Mouse (Mus musculus): ENCODE measurements around the gene Flt1. TPM values are rescaled to one million over a fixed set of nuclear protein-coding genes. Genes with fewer than 3 reads are reported as not detected.

Gene Flt1
- total and polyA plus RNA-seq, 2 experiments from 2014 or later = 10.0 to 17.7 TPM

DNA sequence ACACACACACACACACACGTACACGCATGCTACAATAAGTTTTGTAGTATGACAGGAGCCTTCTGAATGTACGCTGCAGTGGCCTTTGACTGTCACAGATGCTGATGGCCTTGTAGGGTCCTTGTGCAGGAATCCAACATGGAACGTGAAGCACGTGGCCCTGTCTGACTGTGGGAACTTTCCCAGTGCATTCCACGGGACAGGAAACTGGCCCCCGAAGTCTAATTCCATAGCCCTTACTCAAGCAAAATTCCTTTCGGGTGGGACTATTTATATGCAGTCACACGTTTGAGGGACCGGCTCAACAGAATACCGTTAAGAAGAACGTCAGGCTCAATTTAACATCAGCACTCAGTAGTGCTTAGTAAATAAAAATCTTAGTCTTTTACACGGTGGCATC lies 119.1 kb downstream of the Flt1 start:
- WGBS = 90% methylated on average over 13 of the region's 13 CpGs
- Histone ChIP-seq H3K4me3 (ENCODE audit: low read length) (no peak overlapping the region), H3K4me1 (ENCODE audit: insufficient read depth, low read length) (no peaks in the 10 kb centered on the region), H3K27ac (no peak overlapping the region), H3K27me3 (ENCODE audit: insufficient read depth, low read length) (no peaks in the 10 kb centered on the region), H3K36me3 (ENCODE audit: insufficient read depth, low read length) (no peaks in the 10 kb centered on the region), H3K9me3 (ENCODE audit: low read length) (no peaks in the 10 kb centered on the region), H3K4me2 (ENCODE audit: low read depth, low read length) (no peak overlapping the region), H3K9ac (replicated peaks; ENCODE audit: low read length) (no peak overlapping the region)
- DNase-seq (ENCODE audit: low spot score) (no peak), ATAC-seq (no peak)
- no peak for TF ChIP-seq CTCF (IDR thresholded peaks at IDR 0.05; ENCODE audit: low read depth)

DNA sequence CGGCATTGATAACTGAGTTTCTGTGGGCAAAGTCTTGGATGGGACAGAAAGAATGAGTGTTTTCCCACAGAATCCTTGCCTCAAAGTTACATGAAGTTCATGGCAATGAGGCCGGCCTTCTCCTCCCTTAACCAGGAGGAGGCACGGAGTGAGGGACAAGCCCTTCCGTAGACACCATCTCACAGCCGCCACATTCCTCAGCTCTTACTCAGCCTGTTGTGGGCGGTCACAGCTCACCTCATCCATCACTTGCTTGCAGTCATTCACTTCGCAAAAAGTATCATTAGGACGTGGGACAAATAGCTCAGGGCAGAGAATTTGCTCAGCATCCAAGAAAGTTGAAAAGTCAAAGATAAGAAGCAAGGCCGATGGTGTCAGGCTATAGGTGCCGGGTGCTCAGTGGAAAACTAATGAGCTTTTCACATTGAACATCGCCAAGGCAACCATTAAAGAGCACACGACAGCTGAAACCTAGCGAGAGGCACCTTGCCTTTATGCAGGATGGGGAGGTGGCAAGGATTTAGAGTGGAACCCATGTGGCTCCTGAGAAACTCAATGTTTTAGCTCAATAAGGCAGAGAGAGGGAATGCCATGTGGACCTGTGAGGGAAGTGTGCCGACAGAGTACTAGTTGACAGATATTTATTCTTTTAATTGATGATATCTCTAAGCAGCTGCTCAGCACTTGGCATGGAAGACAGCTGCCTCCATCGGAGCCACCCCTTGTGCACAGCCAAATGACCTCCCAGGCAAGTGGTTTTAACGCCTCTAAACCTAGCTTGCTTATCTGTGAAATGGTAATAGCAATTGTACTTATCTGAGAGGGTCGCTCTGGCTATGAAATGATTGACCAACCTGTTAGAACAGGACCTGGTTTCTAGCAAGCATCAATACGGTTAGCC lies 124.1 kb downstream of the Flt1 start:
- no peaks in the 10 kb centered on the region for H3K36me3 ChIP-seq (ENCODE audit: insufficient read depth, low read length)
- H3K4me3 ChIP-seq (ENCODE audit: low read length) = no peak overlapping the region
- no peak overlapping the region for H3K9ac ChIP-seq (replicated peaks; ENCODE audit: low read length)
- H3K27ac ChIP-seq = no peak overlapping the region
- 70% methylated on average over 18 of the region's 18 CpGs for WGBS
- H3K4me2 ChIP-seq (ENCODE audit: low read depth, low read length) = no peak overlapping the region
- no peaks in the 10 kb centered on the region for H3K9me3 ChIP-seq (ENCODE audit: low read length)
- no peak for TF ChIP-seq CTCF (IDR thresholded peaks at IDR 0.05; ENCODE audit: low read depth)
- ATAC-seq (no peak), DNase-seq (ENCODE audit: low spot score) (no peak)
- H3K27me3 ChIP-seq (ENCODE audit: insufficient read depth, low read length) = no peaks in the 10 kb centered on the region
- H3K4me1 ChIP-seq (ENCODE audit: insufficient read depth, low read length) = peaks cover 8% of the 10 kb centered on the region; the same call in 1 of the 2 replicates

DNA sequence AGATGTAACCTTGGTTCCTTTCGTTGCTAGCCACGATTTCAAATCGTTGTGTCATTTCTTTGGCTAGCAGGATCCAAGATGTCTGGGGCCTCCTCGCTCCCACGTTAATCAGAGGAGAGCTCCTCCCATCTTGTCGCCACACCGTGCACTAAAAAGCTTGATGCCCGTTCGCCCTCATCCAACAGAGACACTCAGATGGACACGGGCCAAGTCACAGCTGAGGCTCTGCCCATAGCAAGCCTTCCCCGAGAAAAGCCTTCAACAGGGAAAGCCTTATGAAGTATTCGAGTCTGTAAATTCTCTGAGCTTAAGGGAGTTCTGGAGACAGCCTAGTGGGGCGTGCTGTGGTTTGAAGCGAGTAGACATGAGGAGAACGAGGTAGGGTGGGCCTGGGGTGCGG lies 128.0 kb downstream of the Flt1 start:
- peaks cover 8% of the 10 kb centered on the region; the same call in 1 of the 2 replicates for H3K4me1 ChIP-seq (ENCODE audit: insufficient read depth, low read length)
- no peak overlapping the region for H3K9ac ChIP-seq (replicated peaks; ENCODE audit: low read length)
- ATAC-seq (peak; percentile 63), DNase-seq (ENCODE audit: low spot score) (peak; percentile 79)
- H3K27me3 ChIP-seq (ENCODE audit: insufficient read depth, low read length) = no peaks in the 10 kb centered on the region
- no peaks in the 10 kb centered on the region for H3K36me3 ChIP-seq (ENCODE audit: insufficient read depth, low read length)
- WGBS = 38% methylated on average over 16 of the region's 16 CpGs
- no peak for TF ChIP-seq CTCF (IDR thresholded peaks at IDR 0.05; ENCODE audit: low read depth)
- peak overlapping the region; percentile 22; the same call in 1 of the 2 replicates for H3K4me2 ChIP-seq (ENCODE audit: low read depth, low read length)
- H3K9me3 ChIP-seq (ENCODE audit: low read length) = no peaks in the 10 kb centered on the region
- 0 out of 2 replicates have a peak overlapping the region, but pooled peaks have one; percentile 16 for H3K27ac ChIP-seq
- H3K4me3 ChIP-seq (ENCODE audit: low read length) = no peak overlapping the region

GRCm38 (mm10) chr5:147589814-147590213 lies 136.0 kb downstream of the Flt1 start:
- 44% methylated on average over 12 of the region's 12 CpGs for WGBS
- TF ChIP-seq CTCF (IDR thresholded peaks at IDR 0.05; ENCODE audit: low read depth) = no peak
- Histone ChIP-seq H3K4me1 (ENCODE audit: insufficient read depth, low read length) (no peaks in the 10 kb centered on the region), H3K27me3 (ENCODE audit: insufficient read depth, low read length) (no peaks in the 10 kb centered on the region), H3K36me3 (ENCODE audit: insufficient read depth, low read length) (no peaks in the 10 kb centered on the region), H3K9ac (replicated peaks; ENCODE audit: low read length) (no peak overlapping the region), H3K27ac (no peak overlapping the region), H3K9me3 (ENCODE audit: low read length) (no peaks in the 10 kb centered on the region), H3K4me2 (ENCODE audit: low read depth, low read length) (no peak overlapping the region), H3K4me3 (ENCODE audit: low read length) (no peak overlapping the region)
- ATAC-seq (no peak), DNase-seq (ENCODE audit: low spot score) (no peak)

DNA sequence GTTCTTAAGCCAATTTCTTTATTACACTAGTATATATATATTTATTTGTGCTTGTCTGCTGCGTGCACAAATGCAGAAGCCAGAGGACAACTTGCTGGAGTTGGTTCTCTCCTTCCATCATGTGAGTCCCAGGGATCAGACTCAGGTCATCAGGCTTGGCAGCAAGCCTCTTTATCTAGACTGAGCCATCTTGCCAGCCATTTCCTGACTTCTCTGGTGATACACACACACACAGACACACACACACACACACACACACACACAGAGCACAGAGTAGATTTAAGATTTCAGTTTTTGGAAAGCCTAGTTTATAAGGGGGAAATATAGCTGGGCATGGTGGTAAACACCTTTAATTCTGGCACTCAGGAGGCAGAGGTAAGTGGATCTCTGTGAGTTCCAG lies 140.7 kb downstream of the Flt1 start:
- Histone ChIP-seq H3K4me3 (ENCODE audit: low read length) (no peak overlapping the region), H3K4me2 (ENCODE audit: low read depth, low read length) (no peak overlapping the region), H3K27ac (no peak overlapping the region), H3K9me3 (ENCODE audit: low read length) (no peaks in the 10 kb centered on the region), H3K36me3 (ENCODE audit: insufficient read depth, low read length) (no peaks in the 10 kb centered on the region), H3K9ac (replicated peaks; ENCODE audit: low read length) (no peak overlapping the region), H3K27me3 (ENCODE audit: insufficient read depth, low read length) (no peaks in the 10 kb centered on the region), H3K4me1 (ENCODE audit: insufficient read depth, low read length) (no peaks in the 10 kb centered on the region)
- DNase-seq (ENCODE audit: low spot score) (no peak), ATAC-seq (no peak)
- TF ChIP-seq CTCF (IDR thresholded peaks at IDR 0.05; ENCODE audit: low read depth) = no peak
- 74% methylated on average over 1 of the region's 1 CpGs for WGBS

DNA sequence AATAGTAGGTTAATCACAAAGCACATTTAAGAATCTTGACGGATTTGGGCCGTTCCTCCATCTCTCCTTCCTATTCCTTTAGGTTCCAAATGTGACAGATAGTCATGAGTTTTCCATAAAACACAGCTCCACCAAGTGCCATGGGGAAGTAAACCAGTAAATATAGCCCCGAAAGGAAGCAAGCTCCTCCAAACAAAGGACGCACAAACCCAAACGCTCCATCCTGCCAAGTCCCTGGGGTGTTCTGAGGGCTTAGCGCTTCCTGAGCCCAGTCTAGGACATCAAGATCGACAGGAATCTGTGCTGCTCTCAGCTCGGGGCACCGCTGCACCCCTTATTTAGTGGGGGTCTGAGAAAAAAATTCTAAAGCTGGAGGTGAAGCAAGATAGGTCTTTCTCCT lies 141.2 kb downstream of the Flt1 start:
- no peak for DNase-seq (ENCODE audit: low spot score)
- no peak for ATAC-seq

More for the DNA sequence above, 141.2 kb downstream of the Flt1 start:
- Histone ChIP-seq H3K4me1 (ENCODE audit: insufficient read depth, low read length) (no peaks in the 10 kb centered on the region), H3K4me2 (ENCODE audit: low read depth, low read length) (no peak overlapping the region), H3K9ac (replicated peaks; ENCODE audit: low read length) (no peak overlapping the region), H3K27ac (no peak overlapping the region), H3K4me3 (ENCODE audit: low read length) (no peak overlapping the region), H3K36me3 (ENCODE audit: insufficient read depth, low read length) (no peaks in the 10 kb centered on the region), H3K9me3 (ENCODE audit: low read length) (no peaks in the 10 kb centered on the region), H3K27me3 (ENCODE audit: insufficient read depth, low read length) (no peaks in the 10 kb centered on the region)
- no peak for TF ChIP-seq CTCF (IDR thresholded peaks at IDR 0.05; ENCODE audit: low read depth)
- 68% methylated on average over 9 of the region's 9 CpGs for WGBS

Data from hindbrain, postnatal 0 days (tissue).